Mouse (Mus musculus) forebrain, embryonic 11.5 days (tissue): ENCODE measurements around the gene Setdb2. TPM values are rescaled to one million over a fixed set of nuclear protein-coding genes. Genes with fewer than 3 reads are reported as not detected.

ENCODE experiments used
- ATAC-seq: fragments of 200-750 bp; cut with Nextera tagmentation; replicated peaks from 2 replicates; pipeline ENCODE4 v1.8.0; 2017; ENCODE audit warnings: moderate TSS enrichment; ENCODE audit not compliant: low FRiP score
- DNase-seq: peaks from one replicate; pipeline ENCODE4 v3.0.0-alpha.2; 2017; ENCODE audit warnings: low spot score
- H3K27ac ChIP-seq: fragments of 300-500 bp; sonication (generic); 2 replicates; pipeline ENCODE4 v1.5.1; 2014; ENCODE audit warnings: low read depth, low read length
- H3K27me3 ChIP-seq: fragments of 300-500 bp; sonication (generic); 2 replicates; pipeline ENCODE4 v1.6.1; 2014; ENCODE audit warnings: mild to moderate bottlenecking, low read length, mixed read lengths; ENCODE audit not compliant: control insufficient read depth, insufficient read depth
- H3K36me3 ChIP-seq: fragments of 300-500 bp; sonication (generic); 2 replicates; pipeline ENCODE4 v1.6.1; 2014; ENCODE audit warnings: mild to moderate bottlenecking, low read length, moderate library complexity, mixed read lengths; ENCODE audit not compliant: control insufficient read depth, insufficient read depth
- H3K4me1 ChIP-seq: fragments of 300-500 bp; sonication (generic); replicated peaks from 2 replicates; pipeline ENCODE4 v1.6.1; 2014; ENCODE audit warnings: low read length, mixed read lengths; ENCODE audit not compliant: control insufficient read depth, insufficient read depth
- H3K4me2 ChIP-seq: fragments of 300-500 bp; sonication (generic); 2 replicates; pipeline ENCODE4 v1.6.1; 2014; ENCODE audit warnings: low read depth, mild to moderate bottlenecking, low read length, moderate library complexity, mixed read lengths; ENCODE audit not compliant: severe bottlenecking
- H3K4me3 ChIP-seq: fragments of 300-500 bp; sonication (generic); 2 replicates; pipeline ENCODE4 v1.5.1; 2014; ENCODE audit warnings: low read depth, low read length
- H3K9ac ChIP-seq: fragments of 300-500 bp; sonication (generic); 2 replicates; pipeline ENCODE4 v1.6.1; 2014; ENCODE audit warnings: low read length
- H3K9me3 ChIP-seq: fragments of 300-500 bp; sonication (generic); 2 replicates; pipeline ENCODE4 v1.6.1; 2016; ENCODE audit warnings: low read length, mixed read lengths; ENCODE audit not compliant: control insufficient read depth
- WGBS: fragments of 180-500 bp; shearing (Covaris S2); extraction: QIAGEN DNeasy Blood & Tissue Kit; methylation state at CpG from one replicate; pipeline ENCODE4 v1.1.7; 2014; 5-methylcytosine and 5-hydroxymethylcytosine counted together
- polyA plus RNA-seq: library from polyadenylated mRNA; unstranded; fragments of >200 nt; fragmentation: Nextera tagmentation; extraction: Ambion mirVana; gene quantifications from 2 replicates; pipeline ENCODE4 v1.2.1, GENCODE M21; 2014

Setdb2 gene
- polyA plus RNA-seq, result 12.5 and 12.7 TPM in 2 replicates

DNA sequence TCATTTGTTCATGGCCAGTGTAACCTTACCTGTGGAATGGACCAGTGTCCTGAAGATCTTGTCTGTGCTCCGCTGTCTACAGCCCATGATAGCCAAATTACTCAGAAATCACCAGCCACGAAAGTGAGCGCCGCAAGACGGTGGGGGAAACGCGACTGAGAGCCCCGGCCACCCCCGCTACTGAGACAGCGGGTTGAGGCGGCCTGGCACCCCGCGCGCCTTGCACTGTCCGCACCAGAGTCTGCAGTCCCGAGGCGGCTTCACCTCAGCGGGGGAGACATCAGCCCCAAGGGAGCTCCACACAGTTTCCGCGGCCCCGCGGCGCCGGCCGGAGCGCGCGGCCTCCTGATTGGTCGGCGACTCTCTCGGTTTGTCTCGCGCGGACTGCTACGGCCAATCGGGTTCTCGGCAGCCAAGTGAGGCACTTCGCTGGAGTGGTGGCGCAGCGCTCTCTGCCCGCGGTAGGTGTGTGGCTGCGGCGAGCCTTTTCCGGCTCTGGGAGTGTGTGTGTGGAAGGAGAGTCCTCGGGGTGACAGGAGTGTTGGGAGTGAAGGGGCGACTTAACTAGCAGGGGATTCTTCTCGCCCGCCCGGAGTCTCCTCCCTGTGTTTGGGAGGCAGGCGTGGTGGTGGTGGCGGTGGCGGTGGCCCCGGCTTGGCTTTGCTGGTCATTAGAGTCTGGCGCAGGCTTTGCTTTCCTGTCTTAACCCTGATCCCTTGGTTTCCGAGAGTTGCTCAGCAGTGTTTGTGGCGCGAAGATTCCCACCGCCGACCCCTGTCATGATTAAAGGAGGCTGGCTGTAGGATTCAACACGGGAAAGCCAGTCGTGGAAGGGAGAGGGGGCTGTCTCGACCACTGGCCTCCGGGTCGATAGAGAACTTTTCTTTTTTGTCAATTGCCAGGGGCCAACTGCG lies at the start of gene Setdb2, which contains the start of gene Cab39l:
Gene Setdb2, minus strand, starts transcription at position 327 of the 914 bp plus-strand sequence.
Gene Cab39l, plus strand, starts transcription at position 415 of the 914 bp plus-strand sequence.
- H3K27ac ChIP-seq, result peak within 1 kb of the TSS; percentile 42; the same call in 1 of the 2 replicates
- no peaks in the 10 kb centered on the region for H3K9me3 ChIP-seq
- no peaks in the 10 kb centered on the region for H3K4me1 ChIP-seq
- ATAC-seq (peak; percentile 100), DNase-seq (peak; percentile 95)
- no peaks in the 10 kb centered on the region for H3K27me3 ChIP-seq
- no peaks in the 10 kb centered on the region for H3K36me3 ChIP-seq
- H3K9ac ChIP-seq, result peak within 1 kb of the TSS; percentile 74
- WGBS, result under 1% methylated on average over 58 of the region's 66 CpGs
- H3K4me2 ChIP-seq, result peak within 1 kb of the TSS; percentile 71
- peak within 1 kb of the TSS; percentile 78 for H3K4me3 ChIP-seq

DNA sequence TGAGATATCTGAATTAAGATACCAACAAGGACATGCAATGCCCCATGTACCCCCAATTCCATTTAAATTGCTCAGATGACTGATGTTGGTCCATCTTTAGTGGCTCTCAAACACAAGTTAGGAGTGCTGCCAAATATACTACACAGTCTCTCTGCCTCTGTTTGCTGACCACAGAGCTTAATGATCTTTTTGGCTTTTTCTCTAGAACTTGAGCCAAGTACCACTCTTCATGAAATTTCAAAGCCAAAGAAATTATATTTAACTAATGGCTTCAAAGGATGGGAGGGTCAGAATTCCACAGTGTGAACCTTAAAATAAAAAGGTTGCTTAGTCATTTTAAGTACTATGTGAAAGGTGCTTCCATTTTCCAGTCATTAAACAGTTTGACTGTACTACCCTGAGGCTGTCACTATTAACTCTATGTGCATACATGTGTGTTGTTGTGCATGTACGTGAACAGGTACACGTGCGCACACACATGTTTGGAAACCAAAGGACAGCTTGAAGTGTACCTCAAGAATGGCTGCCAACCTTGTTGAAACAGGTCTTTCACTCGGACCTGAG lies 44.6 kb upstream of the Setdb2 start:
- H3K36me3 ChIP-seq, result no peaks in the 10 kb centered on the region
- no peaks in the 10 kb centered on the region for H3K4me1 ChIP-seq
- ATAC-seq (no peak), DNase-seq (no peak)
- no peak overlapping the region for H3K4me3 ChIP-seq
- WGBS, result 93% methylated on average over 4 of the region's 4 CpGs
- no peaks in the 10 kb centered on the region for H3K27me3 ChIP-seq
- no peak overlapping the region for H3K4me2 ChIP-seq
- H3K9me3 ChIP-seq, result no peaks in the 10 kb centered on the region
- H3K27ac ChIP-seq, result no peak overlapping the region
- no peak overlapping the region for H3K9ac ChIP-seq

DNA sequence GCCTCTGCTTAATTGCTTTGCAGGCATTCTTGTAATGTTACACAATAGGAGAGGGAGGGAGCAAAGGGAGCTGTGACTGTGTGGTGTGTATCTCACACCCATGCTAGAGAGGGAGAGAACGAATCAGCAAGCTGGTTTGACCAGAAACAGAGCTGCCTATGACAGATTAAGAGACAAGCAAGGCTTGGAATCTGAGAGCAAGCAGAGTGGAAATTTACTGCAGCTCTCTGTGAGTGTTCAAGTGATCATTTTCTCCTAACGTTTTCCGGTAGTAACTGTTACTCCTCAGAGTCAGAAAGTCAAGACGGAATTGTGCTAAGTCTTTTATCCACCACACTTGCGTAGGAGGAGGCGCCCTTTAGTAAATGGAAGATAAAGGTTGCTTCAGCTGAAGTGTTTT lies 38.0 kb upstream of the Setdb2 start:
- ATAC-seq (no peak), DNase-seq (no peak)
- no peak overlapping the region for H3K4me3 ChIP-seq
- no peak overlapping the region for H3K9ac ChIP-seq
- H3K27ac ChIP-seq, result no peak overlapping the region
- H3K9me3 ChIP-seq, result no peaks in the 10 kb centered on the region
- no peaks in the 10 kb centered on the region for H3K4me1 ChIP-seq
- H3K27me3 ChIP-seq, result no peaks in the 10 kb centered on the region
- 67% methylated on average over 6 of the region's 6 CpGs for WGBS
- no peaks in the 10 kb centered on the region for H3K36me3 ChIP-seq
- no peak overlapping the region for H3K4me2 ChIP-seq

DNA sequence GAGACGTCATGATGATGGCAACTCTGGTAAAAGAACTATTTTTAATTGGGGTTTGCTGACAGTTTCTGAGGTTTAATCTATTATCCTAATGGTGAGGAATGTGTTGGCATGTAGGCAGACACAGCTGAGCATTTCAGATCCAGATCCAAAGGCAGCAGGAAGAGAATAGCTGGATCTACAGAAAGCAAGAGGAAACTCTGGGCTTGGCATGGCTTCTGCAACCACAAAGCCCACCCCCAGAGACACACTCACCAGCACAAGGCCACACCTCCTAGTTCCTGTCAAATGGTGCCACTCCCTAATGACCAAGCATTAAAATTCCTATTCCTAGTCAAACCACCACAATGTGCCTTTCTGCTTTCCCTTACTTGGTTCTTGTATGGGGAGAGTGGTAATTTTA lies 30.1 kb upstream of the Setdb2 start:
- Histone ChIP-seq H3K36me3 (no peaks in the 10 kb centered on the region), H3K4me3 (no peak overlapping the region), H3K27me3 (no peaks in the 10 kb centered on the region), H3K27ac (no peak overlapping the region), H3K4me2 (no peak overlapping the region), H3K9me3 (no peaks in the 10 kb centered on the region), H3K4me1 (no peaks in the 10 kb centered on the region), H3K9ac (no peak overlapping the region)
- DNase-seq (no peak), ATAC-seq (no peak)
- 84% methylated on average over 1 of the region's 1 CpGs for WGBS

DNA sequence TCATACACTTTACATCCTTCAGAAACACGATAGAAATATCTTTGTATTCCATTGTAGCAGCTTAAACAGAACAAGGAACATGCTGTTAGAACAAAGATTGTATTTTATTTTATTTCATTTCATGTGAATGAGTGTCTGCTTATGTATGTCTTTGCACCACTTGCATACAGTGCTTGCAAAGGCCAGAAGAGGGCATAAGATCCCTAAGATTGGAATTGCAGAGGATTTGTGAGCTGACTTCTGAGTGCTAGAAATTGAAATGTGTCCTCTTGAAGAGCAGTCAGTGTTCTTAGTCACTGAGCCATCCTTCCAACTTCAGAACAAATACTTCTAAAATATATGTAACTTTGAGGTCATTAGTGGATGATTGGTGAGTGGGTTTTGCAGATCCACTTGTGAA lies 27.1 kb upstream of the Setdb2 start:
- no peak for ATAC-seq
- DNase-seq, result no peak
- Histone ChIP-seq H3K27ac (no peak overlapping the region), H3K36me3 (no peaks in the 10 kb centered on the region), H3K9ac (no peak overlapping the region), H3K9me3 (no peaks in the 10 kb centered on the region), H3K27me3 (no peaks in the 10 kb centered on the region), H3K4me2 (no peak overlapping the region), H3K4me1 (no peaks in the 10 kb centered on the region), H3K4me3 (no peak overlapping the region)
- WGBS, result 72% methylated on average over 1 of the region's 1 CpGs

DNA sequence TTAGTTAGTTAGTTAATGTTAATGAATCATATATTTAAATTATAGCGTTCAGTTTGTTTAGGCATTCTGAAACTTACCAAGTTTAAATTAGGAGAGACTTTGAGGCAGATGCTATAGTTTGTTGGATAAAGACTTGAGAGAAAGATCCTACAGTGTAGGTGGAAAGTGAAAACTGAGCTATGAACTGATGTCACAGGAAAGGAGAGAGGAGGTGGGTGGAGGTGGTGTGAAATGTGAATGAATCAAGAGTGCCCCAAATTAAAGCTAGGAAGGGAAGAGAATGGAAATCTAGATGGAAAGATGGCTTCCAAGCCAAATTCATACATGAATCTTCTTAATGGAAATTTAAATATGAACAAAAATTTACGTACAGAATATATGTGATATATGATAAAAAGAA lies 25.8 kb upstream of the Setdb2 start:
- H3K9ac ChIP-seq, result no peak overlapping the region
- H3K9me3 ChIP-seq, result no peaks in the 10 kb centered on the region
- no peak overlapping the region for H3K4me2 ChIP-seq
- ATAC-seq, result no peak
- no peak for DNase-seq
- H3K4me1 ChIP-seq, result no peaks in the 10 kb centered on the region
- no peak overlapping the region for H3K4me3 ChIP-seq
- no peak overlapping the region for H3K27ac ChIP-seq
- no peaks in the 10 kb centered on the region; the same call in 1 of the 2 replicates for H3K36me3 ChIP-seq
- no peaks in the 10 kb centered on the region for H3K27me3 ChIP-seq
- WGBS, result 90% methylated on average over 2 of the region's 2 CpGs

DNA sequence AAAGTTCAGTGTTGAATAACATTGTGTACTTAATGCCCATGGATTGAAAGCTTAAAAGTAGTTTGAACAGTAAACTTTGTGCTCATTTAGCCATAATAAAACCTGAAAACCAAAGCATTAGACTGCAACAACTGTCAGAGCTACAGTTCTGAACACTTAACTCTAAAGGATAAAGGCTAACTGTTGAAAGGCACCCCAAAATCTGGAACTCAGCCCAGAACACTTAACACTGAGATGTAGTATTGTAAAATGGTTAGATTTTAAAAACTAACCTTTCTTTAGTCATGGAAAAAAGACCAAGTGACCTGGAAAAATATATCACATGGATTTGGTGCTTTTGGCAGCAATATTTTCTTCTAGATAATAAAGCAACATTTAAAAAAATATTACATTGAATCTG lies 7.3 kb upstream of the Setdb2 start:
- Histone ChIP-seq H3K9me3 (no peaks in the 10 kb centered on the region), H3K27me3 (no peaks in the 10 kb centered on the region), H3K4me3 (no peak overlapping the region), H3K4me2 (no peak overlapping the region), H3K4me1 (no peaks in the 10 kb centered on the region), H3K9ac (no peak overlapping the region), H3K27ac (no peak overlapping the region), H3K36me3 (no peaks in the 10 kb centered on the region)
- no peak for DNase-seq
- no peak for ATAC-seq

DNA sequence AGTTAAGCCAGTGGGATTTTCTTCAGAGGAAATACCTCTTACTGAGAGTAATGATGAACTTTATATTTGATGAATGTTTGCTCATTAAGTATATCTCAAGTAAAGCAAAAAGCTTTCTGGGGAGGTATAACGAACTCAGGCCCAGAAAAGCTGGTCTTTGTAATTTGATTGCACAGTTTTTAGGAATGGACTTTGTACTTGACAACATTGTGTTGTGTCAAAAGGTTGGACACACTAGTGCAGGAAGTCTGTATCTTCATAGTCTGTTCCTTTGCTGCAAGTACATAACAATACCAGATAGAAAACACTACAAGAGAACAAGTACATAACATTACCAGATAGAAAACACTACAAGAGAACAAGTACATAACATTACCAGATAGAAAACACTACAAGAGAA lies 4.7 kb upstream of the Setdb2 start:
- ATAC-seq (no peak), DNase-seq (no peak)
- 85% methylated on average over 1 of the region's 1 CpGs for WGBS
- Histone ChIP-seq H3K27ac (no peak overlapping the region), H3K9me3 (no peaks in the 10 kb centered on the region), H3K4me3 (no peak overlapping the region), H3K9ac (no peak overlapping the region), H3K27me3 (no peaks in the 10 kb centered on the region), H3K36me3 (no peaks in the 10 kb centered on the region), H3K4me2 (no peak overlapping the region), H3K4me1 (no peaks in the 10 kb centered on the region)
